Mouse (Mus musculus) small intestine, adult 2 months (tissue): ENCODE measurements around the gene Adamts12.

Experiments used
- CTCF ChIP-seq: fragments of 200-500 bp; IDR thresholded peaks from 2 replicates; pipeline ENCODE4 v1.5.1; 2012; ENCODE audit warnings: low read depth, mild to moderate bottlenecking, control low read depth, inconsistent platforms, low read length, moderate library complexity, mixed read lengths; ENCODE audit not compliant: insufficient replicate concordance, insufficient read length; ENCODE audit errors: extremely low read depth
- POLR2A ChIP-seq: fragments of 200-500 bp; IDR thresholded peaks from 2 replicates; pipeline ENCODE4 v1.6.1; 2012; ENCODE audit warnings: low read depth, mild to moderate bottlenecking, control low read depth, inconsistent platforms, low read length, moderate library complexity

DNA sequence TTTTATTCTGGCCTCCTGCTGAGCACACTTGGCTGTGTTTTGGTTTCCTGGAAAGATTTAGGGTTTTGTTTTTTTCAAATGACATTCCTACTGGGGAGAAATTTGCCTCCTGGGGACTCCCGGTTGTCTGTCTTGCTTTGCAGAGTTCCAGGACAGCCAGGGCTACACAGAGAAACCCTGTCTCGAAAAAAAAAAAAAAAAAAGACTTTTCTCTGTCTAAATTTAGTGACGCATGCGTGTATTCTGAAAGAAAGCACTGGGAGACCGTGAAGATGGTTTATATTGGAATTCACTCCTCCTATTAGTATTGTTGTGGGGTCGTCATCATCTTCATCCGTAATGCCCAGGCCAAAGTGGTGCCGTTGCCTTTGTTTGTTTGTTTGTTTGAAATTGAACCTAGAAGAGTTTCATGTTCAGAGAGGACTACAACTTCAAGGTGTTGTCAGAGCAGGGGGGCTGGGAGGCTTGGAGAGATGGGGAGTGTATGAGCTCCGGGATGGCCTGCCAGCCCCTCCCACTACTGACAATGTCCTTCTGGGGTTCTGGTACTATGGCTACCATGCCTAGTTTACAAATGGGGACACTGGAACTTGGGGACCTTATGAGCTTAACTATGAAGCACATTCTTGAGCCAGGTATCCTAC is 1.1 kb downstream of the Adamts12 start:
- TF ChIP-seq POLR2A (no peak), CTCF (no peak)
